Mouse (Mus musculus): ENCODE measurements at regions not wholly inside any gene's neighbourhood (a gene's known extent, or its start where the extent isn't known, plus 50 kb on each side); places are given as distances from the start of the nearest gene placed in this dataset.
A peak's percentile ranks its signal among the peaks of the same experiment; 100 is the strongest.
"Not testable (repeated sequence)": the region's sequence is repeated elsewhere in the genome, so short reads cannot be mapped to it uniquely, and the experiment has no call there.

DNA sequence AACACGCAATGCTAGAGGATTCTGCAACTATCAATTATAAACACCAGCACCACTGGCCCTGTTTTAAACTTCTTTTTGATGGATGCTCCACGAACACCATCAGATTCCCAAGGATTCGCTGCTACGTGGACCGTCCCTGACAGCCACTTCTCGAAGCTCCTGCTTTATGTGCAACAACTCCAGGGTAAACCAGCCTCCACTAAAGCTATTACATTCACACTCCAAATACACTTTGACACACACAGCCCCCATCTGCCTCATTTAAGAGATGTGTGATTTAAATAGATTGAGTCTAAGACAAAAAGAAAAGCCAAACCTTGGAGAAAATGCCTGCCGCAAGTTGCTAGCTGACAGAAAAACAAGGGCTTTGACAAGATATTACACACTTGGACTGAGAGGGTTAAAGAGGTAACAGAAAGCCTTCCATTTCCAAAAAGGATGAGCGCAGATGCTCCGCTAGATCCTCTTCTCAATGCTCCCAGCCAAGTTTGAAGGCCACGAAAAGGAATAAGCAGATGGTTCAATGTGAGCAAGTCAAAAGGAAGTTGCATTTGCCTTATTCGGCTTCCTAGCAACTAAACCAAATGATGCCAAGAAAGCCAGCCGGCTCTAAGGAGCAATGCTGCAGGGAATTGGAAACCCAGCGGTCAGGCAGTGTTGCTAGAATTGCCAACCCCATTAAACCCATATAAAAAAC lies 54.0 kb upstream of the Cnep1r1 start:
- DNase-seq (ENCODE audit: inconsistent ontology term) = no peak

DNA sequence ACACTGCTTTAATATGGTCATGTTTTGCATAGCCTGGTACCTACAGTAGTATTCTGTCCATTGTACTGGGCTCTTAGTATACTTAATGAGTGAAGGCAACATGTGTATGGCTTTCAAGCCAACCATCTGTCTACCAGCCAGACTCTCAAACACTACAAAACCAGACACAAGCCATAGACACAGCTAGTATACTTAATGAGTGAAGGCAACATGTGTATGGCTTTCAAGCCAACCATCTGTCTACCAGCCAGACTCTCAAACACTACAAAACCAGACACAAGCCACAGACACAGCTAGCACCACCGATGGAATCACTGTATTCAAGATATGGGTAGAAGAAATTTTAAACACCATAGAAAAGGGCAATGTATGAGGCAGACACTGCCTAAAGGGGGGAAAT lies 59.5 kb upstream of the Cnep1r1 start:
- DNase-seq (ENCODE audit: inconsistent ontology term) = not testable (repeated sequence)

DNA sequence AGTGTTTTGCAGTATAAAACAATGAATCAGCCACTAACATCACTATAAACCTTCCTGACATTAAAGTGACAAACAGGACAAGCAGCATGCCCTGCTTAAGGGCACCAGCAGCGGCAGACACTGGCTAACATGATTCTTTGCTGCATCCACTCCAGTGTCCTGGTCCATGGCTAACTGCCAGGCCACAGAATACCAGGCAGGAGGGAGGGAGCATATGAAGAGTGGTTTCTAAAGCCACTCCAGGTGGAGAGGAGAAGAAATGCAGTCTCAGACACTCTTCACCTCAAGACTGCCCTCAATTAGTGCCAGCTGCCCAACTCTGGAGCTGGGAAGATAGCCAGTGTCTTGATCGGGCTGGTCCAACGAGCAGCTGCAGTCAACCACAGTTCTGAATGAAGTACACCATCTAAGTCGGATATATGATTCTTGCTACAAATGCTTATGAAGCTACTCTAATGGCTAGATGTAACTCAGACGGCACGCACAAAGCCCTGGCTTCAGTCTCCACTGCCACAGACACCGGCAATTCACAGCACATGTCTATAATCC lies 60.8 kb upstream of the Cnep1r1 start:
- peak; percentile 34 for DNase-seq (ENCODE audit: inconsistent ontology term)

DNA sequence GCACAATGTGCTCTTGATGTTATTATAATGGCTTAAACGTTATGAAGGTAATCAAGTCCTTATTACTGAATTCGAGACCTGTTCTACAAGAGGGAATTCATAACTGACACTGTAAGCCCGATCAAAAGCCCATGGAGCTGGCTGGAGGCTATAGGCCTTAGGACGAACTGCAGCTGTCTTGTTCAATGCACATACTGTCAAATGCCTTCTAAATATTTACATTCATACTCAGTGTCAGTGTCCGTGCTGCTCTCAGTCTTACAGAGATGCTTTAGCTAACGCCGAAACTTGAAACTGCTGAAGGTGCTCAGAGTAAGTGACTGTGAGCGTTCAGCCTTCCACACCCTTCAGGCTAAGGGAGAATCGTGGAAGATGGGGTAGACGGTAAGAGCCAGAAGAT lies 67.9 kb upstream of the Cnep1r1 start:
- no peak for DNase-seq (ENCODE audit: inconsistent ontology term)

DNA sequence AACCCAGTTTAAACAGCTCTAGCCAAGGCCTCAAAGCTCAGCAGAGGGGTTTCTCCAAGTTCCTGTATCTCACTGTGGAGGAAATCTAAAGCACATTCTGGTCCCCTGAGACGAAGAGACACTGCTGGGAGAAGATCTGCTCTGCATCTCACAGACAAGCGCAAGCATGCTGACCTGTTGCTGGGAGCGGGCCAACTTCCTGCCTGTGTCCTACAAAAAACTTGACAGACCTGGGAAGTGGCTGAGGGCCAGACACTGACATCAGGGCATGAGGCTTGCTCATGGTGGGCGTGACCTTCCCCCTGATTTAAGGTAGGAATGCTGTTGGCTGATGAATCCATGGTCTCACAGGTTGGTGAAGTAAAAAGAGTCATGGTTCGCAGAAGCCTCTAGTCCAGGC lies 69.5 kb upstream of the Cnep1r1 start:
- DNase-seq (ENCODE audit: inconsistent ontology term) = peak; percentile 16

DNA sequence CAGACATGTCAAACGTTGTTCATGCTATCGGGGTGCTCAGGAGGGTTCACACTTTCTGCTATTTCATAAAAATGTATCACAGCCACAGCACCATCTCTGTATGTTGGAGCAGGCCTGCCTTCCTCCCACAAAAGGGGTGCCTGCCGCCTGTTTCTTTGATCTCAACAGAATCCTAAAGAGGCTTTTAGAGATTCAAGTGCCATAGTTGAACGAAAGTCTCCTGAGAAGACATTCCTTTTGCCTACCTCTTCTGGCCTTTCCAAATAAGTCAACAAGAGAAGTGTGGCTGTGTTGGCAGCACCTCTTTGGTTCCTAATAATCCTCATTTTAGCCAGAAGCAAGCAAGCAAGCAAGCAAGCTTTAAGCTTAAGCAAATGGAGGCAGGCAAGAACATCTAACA lies 72.6 kb upstream of the Cnep1r1 start:
- no peak for DNase-seq (ENCODE audit: inconsistent ontology term)

DNA sequence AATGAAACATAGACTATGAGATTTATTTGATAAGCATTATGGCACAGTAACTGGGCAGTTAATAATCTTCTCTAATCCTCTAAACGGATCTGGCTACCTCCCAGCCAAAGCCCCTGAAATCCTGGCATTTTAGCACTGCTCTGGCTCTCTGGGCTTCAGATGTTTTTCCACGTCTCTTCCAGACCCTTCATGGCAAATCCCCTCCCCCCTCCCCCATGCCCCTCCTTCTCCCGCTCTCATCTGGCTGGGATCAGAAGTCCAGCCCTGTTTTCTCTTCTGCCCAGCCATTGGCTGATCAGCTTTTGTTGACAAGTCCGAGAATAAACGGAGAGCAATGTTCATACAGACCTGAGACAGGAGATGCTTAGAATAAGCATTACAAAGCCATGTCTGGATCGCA lies 79.3 kb upstream of the Cnep1r1 start:
- no peak for DNase-seq (ENCODE audit: inconsistent ontology term)

DNA sequence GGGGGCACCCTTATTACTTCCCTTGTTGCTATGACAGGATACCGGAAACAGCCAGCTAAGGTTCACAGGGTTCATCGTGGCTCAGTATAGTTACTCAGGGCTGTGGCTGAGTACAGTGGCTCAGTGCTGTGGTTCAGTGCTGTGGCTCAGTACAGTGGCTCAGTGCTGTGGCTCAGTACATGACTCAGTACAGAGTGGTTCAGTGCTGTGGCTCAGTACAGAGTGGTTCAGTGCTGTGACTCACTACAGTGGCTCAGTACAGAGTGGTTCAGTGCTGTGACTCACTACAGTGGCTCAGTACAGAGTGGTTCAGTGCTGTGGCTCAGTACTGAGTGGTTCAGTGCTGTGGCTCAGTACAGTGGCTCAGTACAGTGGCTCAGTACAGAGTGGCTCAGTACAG lies 78.6 kb upstream of the Zfp423 start:
- no peak for DNase-seq (ENCODE audit: inconsistent ontology term)

DNA sequence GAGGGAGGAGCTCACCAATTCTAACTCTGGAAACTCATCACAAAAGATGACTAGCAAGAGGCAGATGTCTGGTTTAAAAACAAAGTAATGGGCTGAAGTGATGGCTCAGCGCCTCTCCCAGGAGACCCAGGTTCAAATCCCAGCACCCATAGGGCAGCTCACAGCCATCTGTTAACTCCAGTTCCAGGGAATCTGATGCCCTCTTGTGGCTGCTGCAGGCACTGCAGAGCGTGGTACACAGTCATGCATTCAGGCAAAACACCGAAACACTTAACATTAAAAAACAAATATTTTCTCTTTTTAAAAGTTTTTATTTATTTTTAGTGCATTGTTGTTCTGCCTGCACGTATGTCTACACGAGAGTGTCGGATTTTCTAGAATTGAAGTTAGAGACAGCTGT lies 73.7 kb upstream of the Zfp423 start:
- no peak for DNase-seq (ENCODE audit: inconsistent ontology term)

DNA sequence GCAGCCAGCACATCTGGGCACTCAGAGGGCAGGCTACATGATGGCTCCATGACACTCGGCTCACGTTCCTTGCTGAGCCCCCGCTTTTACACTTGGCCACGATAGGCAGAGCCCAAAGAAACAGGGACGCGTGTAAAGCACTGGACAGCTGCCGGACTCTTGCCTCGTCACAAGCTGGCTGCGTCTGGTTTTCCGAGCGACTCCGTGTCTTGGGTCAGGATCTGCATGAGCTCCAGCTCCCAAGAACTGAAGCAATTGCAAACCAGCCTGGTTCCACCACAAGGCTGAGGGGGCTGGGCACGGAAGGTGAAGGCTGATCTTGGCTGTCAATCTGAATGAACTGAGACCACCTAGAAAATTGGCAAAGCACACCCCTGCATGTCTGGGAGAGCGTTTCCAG lies 65.1 kb upstream of the Zfp423 start:
- no peak for DNase-seq (ENCODE audit: inconsistent ontology term)

DNA sequence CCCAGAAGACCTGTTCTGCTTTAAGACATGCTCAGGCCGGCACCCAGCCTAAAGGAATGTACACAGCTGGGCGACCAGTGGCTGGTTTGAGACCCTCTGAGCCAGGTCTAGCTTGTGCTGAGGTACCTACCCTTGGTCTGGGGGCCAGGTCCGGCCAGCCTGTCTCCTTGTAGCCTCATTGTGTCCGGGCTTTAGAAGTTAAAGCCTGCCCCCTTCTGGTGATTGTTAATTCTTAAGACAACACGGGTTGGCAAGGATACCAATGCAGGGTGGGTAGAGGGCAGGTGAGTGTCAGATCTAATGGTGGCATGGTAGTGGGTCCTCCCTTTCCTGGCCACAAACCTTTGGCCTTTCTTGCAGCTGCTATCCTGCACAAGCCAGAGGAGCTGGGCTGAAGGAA lies 64.0 kb upstream of the Zfp423 start:
- peak; percentile 67 for DNase-seq (ENCODE audit: inconsistent ontology term)

DNA sequence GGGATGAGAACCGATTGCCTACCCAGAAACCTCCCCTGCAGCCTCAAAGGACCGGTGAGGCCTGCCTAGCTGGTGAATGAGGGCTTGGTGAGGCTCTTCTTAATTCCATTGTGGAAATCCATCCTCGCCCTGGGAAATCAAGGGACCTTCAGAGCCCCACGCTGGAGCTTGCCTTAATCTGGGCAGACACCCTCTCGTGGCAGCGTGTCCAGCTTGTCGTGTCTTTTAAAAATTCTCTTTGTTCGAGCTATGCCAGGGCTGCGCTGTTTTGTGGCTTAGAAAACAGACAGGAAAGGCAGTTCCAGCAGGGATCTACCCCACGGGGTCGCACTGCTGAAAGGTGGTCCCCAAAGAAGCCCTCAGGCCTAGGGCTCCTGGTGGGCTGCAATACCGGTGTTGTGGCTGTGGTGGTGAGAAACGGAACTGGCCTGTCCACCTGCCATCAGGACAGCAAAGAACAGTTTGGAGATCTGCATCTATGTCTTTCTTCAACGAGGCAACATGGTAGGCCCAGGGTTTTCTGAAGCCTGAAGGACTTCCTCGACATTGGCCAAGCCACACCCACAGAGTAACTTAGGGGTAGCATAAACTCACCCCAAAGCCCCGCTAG lies 63.5 kb upstream of the Zfp423 start:
- DNase-seq (ENCODE audit: inconsistent ontology term) = no peak

DNA sequence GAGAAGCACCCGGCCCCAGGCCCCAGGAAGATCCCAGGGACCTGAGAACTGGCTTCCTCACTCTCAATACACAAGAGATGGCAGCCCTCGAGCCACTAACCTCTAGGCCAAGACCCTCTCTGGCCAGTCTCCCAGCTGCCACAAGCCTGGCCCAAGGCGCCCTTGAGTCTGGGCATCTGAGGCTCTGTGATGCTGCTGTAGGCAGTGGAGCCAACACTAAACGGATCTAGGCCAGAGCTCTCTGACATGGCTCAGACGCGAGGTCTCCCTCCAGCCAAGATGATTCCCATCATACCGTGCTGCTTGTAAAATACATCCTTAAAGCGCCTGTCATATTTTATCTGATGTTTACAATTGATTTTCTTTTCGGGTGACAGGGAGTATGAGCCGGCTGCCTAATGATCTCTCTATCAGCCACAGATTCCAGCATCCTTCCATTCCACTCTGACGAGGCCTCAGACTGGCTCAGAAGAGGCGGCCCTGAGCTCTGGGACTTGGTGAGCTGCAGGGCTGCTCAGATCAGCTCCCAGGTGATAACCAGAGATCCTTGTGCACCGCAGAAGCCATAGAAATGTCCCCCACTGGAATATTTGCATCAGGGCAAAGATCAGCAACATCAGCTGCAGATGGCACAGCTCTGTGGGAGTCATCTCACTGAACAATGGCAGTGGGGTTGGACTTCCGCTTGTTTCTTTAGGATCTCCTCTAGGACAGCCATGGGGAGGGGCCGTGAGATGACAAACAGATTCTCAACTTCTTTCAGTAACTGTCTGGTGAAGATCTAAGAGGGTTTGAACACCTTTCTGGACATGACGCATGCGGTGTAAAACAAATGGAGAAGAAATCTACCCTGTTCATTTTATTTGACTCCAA lies 60.1 kb upstream of the Zfp423 start:
- no peak for DNase-seq (ENCODE audit: inconsistent ontology term)

DNA sequence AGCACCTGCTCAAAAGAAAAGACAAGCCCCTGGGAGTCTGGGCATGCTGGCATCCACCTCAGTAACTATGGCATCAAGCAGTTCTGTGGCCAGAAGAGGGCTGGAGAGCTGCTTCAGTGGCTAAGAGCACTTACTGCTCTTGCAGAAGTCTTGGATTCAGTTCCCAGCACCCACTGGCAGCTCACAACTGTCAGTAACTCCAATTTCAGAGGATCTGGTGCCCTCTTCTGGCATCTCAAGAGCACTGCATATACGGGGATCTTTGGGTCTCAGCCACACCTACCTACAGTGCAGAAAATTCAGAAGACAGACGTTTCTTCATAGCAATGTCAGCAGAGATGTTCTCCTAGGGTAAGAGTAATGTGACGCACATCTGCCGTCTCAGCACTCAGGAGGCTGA lies 59.1 kb upstream of the Zfp423 start:
- no peak for DNase-seq (ENCODE audit: inconsistent ontology term)

DNA sequence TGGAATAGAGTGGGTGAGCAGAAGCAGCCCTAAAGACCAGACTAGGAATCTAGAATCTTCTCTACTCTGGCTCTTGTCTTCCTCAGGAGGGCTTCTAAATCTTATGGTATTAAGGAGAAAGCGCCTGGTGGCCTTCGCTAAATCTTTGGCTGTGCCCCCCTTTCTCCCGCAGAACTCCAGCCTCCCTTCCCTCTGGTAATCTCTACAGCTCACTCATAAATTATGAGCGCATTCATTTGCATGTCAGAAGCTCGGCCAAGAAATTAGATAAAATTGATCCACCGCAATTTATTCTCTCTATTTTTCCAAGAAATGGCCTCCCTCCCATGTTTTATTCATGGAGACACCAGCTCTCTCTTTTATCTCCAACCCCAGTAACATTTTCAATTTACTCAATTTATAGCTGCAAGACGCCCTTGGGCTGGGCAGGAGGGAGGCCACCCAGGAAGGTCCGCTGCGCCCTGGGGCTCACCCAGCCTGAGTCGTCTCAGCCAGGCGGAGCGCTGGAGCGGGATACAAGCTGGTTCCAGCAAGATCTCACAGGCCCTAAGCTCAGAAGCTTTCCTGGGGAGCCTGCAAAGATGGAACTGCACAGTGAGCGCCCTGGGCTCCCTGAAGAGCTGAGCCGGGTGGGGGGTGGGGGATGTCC lies 52.9 kb upstream of the Zfp423 start:
- DNase-seq (ENCODE audit: inconsistent ontology term) = no peak

DNA sequence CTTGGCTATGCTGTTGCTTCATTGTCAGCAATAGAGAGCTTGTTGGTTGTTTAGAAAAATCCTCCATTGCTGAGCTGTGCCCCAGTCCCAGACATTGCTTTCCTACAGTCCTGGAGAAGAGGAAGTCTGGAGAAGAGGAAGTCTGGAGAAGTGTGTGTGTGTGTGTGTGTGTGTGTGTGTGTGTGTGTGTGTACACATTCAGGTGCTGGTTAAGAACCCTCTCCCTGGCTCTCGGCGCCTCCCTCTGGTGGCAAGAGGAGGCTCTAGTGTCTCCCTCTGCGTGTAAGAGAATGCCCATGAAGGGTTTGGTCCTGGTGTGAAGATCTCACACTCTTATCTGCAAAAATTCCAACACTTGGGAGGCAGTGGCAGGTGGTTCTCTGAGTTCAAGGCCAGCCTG lies 51.2 kb upstream of the Zfp423 start:
- DNase-seq (ENCODE audit: inconsistent ontology term) = peak; percentile 48

DNA sequence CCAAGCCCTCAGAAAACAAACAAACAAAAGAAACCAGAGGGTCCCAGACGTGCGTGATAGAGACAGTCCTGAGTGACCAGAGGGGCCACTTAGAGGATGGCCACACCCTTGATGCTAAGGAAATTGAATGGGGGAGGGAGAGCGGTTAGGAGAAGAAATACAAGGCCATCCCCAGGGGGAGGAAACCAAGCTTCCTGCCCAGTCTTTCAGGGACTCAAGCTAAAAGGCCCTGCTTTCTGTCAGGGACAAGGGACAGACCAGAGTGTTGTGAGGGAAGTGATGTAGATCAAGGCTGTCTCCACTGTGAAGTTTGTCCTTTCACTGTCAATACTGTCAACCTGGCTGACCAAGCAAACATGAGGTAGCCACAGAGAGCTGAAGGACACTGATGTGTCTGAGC lies 50.5 kb upstream of the Zfp423 start:
- DNase-seq (ENCODE audit: inconsistent ontology term) = no peak

All from Muller cell, postnatal 12 days (primary cell).